Mouse (Mus musculus) ovary, postnatal 10 days (tissue): ENCODE measurements around the gene Scamp1.
"Not testable (repeated sequence)": the region's sequence is repeated elsewhere in the genome, so short reads cannot be mapped to it uniquely, and the experiment has no call there.

Experiments used
- DNase-seq: peaks from one replicate; pipeline ENCODE4 v3.0.0; 2022; ENCODE audit warnings: low spot score

Gene Scamp1

DNA sequence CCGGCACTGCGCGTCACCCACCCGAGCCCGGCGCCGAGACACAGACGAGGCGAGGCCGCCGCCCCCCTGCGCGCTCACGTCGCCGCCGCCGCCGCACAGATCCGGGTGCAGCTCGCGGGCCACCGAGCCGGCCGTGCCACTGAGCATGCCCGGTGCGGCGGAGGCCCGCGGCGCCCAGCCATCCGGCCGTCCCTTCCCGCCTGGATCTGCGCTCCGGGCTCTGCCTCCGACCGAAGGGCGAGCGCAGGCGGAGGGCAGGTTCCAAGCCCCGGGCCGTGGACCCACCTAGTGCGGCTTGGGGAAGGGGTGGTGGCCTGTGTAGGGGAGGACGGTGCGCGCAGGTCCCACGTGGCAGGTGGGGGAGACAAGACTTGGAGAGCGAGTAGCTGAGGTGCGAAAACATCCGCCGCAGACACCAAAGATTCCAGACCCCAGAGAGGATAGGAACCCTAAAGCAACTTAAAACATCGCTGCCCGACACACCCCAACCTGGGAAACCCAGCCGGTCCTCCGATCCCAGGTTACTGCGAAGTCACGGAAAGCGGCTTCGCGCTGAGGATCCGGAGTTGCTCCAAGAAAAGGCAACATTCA is at the start of gene Scamp1:
TSS of gene Scamp1 (minus strand) at position 577 of the 591 bp plus-strand sequence.
- DNase-seq = peak; percentile 86

DNA sequence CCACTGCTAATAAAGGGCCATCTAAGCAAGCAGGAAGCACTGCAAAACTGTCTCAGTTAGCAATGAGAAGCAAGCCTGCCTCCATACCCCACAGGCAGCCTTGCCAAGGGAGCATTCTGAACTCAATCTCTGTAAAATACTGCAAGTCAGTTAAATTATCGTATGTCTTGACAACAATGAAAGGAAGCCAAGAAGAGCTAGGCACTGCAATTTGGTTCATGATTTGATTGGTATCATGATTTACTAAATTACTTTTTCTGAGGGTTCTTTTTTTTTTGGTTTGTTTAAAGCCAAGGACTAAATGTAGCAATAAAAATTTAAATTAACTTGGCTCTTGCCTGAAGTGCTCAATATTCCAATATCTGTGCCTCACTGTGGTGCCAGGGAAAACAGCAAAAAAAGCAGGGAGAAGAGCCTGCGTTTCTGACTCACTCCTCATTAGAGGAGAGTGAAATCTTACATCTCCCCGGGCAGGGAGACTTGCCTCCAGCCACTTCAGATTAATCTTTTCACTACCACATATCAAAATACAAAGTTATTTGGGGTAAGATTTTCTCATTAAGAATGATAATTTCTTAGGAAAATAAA is 44.8 kb upstream of the Scamp1 start:
- DNase-seq = no peak

- DNase-seq = not testable (repeated sequence)
Measured at GRCm38 (mm10) chr13:94329005-94329404, 43.3 kb upstream of the Scamp1 start.

DNA sequence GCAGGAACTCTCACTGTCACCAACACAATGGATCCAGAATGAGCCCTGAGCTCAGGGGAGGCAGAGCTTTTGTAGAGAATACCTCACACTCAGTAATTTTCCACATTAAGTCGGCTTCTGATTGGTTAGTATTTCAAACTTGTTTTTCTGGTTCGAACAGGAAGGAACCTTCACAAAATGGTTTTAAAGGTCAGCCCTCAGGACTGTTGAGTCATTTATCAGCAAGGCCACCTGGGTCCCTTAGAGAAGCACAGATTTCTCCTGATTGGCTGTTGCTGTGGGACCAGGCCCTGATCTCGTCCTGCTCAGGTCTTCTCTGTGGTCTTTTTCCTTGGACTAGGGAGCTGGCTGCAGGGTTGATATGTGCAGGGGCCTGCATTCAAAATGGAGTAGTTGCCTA is 42.4 kb upstream of the Scamp1 start:
- DNase-seq = no peak

- no peak for DNase-seq
Measured at GRCm38 (mm10) chr13:94322475-94322874, 36.8 kb upstream of the Scamp1 start.

DNA sequence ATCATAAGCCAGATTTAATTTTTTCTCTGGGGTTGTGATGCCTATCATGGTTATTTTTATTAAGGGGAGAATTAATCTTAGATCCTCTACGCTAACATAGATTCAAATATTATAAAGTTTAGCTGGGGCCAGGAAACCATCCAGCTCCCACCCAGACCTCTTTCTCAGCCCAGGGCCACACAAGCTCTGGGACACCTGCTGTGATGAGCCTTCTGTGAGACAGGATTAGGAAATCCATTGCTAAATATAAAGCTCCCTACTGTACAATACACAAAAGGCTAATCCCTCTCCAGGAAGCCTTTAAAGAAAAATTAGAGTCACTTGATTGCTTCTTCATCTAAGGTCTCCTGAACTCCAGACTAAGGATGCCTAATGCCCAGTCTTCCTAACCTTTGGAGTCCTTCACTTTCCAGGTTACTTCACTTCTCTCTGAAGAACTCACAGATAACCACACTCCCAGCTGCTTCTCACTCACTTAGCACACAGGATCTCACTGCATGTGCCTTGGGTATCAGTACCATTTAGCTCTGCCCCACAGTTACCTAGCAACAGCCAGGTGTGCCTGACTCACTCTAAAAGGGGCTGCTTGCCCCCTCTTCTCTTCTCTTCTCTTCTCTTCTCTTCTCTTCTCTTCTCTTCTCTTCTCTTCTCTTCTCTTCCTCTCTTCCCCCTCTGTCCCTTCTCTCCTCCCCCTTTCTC is 35.6 kb upstream of the Scamp1 start:
- DNase-seq = no peak

- no peak for DNase-seq
Measured at GRCm38 (mm10) chr13:94316975-94317511, 31.4 kb upstream of the Scamp1 start.

DNA sequence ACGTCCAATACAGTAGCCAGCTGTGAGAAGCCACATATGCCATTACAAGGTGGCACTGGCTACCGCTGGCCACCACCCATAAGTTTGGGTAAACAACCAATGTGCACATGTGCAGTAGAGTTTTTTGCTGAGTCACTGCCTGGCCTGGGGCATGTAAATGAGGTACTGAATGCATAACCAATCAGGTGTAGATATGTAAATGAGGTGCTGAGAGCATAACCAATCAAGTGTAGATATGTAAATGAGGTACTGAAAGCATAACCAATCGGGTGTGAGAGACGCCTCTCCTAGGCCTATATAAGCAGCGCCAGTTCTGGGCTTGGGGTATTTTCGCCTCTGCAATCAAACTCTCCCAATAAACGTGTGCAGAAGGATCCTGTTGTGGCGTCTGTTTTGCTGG is 27.2 kb upstream of the Scamp1 start:
- DNase-seq = not testable (repeated sequence)

DNA sequence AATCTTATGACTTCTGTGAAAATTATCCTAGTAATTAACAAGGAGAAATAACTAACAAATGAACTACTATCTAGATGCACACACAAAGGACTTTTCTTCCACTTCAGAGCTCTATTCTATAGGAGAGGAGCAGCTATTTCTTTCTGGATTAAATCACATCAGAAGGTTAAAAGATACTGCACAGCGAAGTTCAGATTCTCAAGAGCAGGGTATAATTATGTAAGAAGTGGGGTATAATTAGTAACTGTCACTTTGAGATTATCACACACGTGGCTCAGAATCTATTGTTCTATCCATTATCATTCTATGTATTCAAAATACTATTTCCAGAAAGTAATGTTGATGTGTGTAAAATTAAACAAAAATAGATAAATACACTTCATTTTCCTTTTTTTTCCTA is 22.6 kb upstream of the Scamp1 start:
- DNase-seq = no peak

- no peak for DNase-seq
Measured at GRCm38 (mm10) chr13:94307531-94307930, 21.9 kb upstream of the Scamp1 start.

DNA sequence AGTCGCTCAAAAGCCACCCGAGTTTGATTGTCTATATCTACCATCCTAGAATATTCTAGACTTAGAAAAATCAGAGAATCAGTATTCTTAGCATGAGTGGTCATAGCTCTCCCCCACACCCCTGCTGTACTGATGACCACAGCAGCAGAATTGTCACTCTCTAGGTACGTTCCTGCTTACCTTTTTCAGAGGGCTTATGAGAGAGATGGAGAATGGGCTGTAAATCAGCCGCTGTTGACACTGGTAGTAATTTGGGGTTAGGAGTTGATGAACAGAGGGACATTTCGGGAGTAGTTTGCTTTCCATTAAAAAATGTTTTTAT is 21.3 kb upstream of the Scamp1 start:
- DNase-seq = no peak

DNA sequence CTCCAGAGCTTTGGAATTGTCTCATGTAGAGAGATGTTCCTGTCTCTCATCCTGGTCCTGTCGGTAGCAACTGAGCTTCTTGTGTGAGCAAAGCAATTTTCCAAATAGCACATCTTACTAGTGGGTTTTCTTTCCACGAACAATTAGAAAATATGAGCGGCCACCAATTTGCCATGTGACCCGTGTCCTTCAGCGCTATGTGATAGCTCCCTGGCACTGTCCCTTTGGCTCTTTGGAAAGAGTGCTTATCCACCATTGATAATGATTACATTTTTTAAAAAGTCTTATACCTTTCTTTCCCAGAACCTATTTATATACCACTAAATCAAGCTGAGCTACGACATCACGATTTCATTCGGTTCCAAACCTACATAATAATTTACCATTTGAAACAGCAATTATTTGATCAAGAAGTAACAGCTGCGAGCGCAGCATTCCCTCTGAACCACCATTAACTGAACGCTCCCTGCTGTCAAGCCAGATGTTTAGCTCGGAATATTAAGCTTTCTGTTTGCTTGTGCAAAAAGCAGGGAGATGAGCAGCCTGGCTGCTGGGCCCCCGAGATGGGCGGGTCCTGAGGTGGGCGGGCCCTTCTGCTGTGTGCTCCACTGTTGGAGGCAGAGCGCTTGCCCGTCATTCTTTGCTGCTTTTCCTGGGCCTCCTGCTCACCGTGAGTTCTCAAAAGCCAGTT is 20.8 kb upstream of the Scamp1 start:
- DNase-seq = no peak

GRCm38 (mm10) chr13:94300946-94301538 is 15.4 kb upstream of the Scamp1 start:
- DNase-seq = no peak

DNA sequence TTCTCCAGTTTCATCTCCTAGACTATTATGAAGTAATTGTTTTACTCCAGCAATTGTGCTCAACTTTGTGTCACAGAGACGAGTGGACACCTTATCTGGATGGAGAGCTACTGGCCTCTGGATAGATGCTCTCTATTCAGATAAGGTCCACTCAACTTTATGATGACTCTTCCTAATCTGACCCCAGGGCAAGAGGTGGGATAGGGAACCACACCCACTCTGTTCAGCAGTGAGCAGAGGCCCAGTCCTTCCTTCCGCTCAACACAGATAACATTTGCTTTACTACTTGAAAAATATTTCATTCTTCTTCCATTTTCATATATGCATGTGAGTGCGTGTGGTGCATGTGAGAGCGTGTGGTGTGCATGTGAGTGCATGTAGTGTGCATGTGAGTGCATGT is 14.6 kb upstream of the Scamp1 start:
- DNase-seq = no peak

DNA sequence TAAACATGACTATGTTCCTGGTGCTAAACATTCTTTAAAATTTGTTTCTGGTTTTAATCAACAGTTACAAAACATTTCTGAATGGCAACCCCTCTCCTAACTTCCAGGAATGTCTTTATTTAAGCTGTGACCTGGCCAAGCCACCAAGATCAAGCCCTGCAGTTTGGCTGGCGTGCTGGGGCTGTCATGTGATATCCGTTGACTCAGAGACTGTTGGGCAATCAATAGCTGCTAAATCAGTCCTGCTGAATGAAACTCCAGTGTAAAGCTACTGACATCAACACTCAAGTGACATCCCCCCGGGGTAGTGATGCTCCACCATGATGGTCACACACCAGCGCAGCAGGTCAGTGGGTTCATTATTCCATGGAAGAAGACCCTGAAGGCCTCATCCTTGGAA is 12.7 kb upstream of the Scamp1 start:
- no peak for DNase-seq

- DNase-seq = no peak
Measured at GRCm38 (mm10) chr13:94296371-94296770, 10.7 kb upstream of the Scamp1 start.

- DNase-seq = no peak
Measured at GRCm38 (mm10) chr13:94295922-94296321, 10.3 kb upstream of the Scamp1 start.

- no peak for DNase-seq
Measured at GRCm38 (mm10) chr13:94294886-94295285, 9.2 kb upstream of the Scamp1 start.

DNA sequence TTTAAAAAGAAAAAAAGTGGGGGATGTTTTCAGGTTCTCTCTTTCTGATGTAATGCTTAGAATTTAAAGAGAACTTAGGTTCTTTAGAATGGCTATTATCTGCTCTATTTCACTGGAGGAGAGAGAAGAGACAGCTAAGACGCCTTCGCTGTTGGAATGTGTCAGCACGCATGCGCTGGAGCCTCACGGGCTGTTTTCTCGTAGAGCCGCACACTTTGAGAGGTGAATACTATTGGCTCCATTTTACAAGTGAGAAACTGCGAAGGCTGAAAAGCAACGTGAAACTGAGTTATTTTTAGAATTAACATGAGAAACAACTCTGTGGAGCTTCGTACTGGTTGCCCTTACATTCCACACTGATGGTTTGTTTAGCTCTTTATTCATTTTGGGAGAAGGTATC is 8.3 kb upstream of the Scamp1 start:
- DNase-seq = no peak

DNA sequence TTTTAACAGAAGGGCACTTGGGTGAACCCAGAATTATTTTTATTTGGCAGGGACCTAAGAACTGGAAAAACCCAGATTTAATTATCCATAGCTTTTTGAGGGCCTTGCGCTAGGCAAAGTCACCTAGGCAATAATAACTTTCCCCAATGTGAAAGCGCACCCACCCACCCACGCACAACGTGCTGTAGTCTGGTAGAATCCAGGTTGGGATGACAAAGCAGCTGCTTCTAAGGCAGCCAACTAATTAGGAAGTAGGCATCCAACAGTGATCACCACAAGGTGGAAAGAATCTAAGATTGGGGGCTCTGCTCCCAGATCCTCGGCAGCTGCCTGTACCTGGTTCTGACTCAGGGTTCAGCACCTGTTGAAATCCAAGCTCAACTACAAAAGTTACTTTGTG is 538 bp upstream of the Scamp1 start:
- DNase-seq = no peak

DNA sequence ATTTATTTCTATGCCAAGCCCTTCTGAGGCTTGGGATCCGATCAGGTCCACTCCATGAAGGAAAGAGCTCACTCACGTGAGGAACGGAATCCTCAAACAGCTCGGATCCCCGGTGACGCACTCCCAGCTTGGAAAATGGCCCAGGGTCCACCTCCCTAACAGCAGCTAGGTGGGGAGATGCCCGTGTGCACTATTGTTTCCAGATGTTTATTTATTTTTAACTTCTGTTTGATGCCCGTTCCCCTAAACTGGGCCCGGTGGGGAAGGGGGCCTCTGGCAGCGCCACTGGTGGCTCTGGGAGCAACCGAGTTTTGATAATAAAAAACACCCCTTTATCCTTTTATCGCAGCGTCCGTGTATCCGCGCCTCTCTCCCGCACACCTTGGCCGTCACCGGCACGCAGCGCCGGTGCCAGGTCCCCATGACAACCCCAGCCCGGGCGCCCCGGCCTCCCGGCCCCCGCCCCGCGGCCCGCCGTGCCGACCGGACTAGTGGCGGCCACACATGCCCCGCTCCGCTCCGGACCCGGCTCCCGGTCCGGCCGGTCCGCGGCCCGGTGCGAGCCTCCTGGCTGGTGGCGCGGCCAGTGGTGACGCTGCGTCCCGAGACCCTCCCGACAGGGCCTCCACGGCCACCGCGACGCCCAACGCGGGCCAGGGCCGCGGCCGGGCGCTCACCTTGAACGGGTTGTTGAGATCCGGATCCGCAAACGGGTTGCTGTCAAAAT is 951 bp downstream of the Scamp1 start:
- DNase-seq = peak; percentile 7

DNA sequence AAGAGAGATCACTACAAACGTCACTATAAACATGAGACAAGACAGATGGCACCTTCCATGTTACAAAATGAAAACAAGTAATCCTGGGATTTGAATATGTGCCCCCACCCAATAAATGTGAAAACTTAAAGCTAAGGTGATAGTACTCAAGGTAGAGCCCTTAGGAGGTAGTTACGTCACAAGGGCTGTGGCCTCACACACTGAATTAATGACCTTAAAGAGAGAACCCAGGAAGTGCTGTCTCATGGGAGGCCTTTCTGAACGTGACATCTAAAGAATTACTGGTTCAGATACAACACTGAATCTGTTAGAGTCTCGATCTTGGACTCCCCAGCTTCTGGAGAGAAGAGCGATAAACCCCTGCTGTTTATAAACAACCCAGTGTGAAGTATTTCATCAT is 6.2 kb downstream of the Scamp1 start:
- no peak for DNase-seq
